Mouse (Mus musculus): ENCODE measurements around the gene Arhgap31.

The Arhgap31 gene

GRCm38 (mm10) chr16:38648783-38649430, 64.2 kb downstream of the Arhgap31 start:
- no peak for DNase-seq

DNA sequence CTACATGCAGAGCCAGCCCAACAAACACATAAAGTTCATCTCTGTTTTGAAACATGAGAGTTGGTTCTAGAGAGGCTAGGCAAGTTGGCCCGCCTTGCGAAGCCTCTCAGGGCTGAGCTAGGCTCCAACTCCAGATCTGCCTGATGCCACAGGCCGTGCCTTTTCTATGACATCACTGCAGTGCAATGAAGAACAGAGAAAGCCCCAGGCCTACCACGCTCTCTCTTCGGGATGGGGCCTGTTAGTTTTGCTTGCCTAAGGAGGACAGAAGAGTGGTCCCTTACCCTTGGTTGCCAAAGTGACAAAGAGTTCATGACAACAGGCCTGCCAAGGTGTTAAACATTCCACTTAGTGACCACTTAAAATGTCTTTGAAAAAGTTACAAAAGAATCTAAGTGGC, 64.9 kb downstream of the Arhgap31 start:
- no peak for DNase-seq

DNA sequence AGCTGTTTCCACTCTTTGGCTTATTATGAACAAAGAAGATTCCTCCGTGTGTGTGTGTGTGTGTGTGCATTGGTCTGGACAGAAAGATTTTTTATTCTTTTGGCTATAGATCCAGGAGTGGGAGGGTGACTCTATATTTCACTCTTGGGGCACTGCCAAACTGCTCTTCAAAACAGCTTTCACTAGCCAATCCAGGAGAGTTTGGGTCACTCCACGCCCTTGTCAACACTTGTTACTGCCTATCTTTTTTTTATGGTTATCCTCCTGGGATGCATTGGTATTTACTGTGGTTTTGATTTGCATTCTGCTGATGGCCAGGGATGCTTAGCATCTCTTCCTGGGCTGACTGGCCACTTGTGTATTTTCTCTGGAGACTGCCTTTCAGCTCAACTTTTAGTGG, 68.6 kb downstream of the Arhgap31 start:
- DNase-seq = no peak

- DNase-seq = no peak
These were observed 76.0 kb downstream of the Arhgap31 start for GRCm38 (mm10) chr16:38637085-38637484.

DNA sequence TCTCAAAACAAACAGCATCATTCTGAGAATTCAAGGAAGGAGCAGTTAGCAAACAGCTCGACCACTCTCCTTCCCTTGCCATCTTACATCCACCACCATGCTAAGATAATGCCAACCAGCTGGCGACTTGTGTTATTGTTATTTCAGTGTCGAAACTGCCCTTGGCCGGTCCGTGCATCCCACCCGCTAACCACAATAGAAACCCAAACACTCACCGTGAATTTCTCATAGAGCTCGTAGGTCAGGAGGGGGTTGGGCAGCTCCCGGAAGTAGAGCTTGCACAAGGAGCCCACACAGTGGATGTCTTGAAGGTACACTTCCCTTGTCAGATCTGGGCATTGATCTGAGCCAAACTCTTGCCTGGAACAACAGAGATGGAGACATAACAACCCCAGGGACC, 76.4 kb downstream of the Arhgap31 start:
- no peak for DNase-seq

GRCm38 (mm10) chr16:38635833-38636390, 77.2 kb downstream of the Arhgap31 start:
- DNase-seq = no peak

- peak; percentile 96 for DNase-seq
These were observed 80.9 kb downstream of the Arhgap31 start for GRCm38 (mm10) chr16:38632147-38632546.

- DNase-seq = peak; percentile 97
These were observed 87.2 kb downstream of the Arhgap31 start for GRCm38 (mm10) chr16:38625811-38626369.

DNA sequence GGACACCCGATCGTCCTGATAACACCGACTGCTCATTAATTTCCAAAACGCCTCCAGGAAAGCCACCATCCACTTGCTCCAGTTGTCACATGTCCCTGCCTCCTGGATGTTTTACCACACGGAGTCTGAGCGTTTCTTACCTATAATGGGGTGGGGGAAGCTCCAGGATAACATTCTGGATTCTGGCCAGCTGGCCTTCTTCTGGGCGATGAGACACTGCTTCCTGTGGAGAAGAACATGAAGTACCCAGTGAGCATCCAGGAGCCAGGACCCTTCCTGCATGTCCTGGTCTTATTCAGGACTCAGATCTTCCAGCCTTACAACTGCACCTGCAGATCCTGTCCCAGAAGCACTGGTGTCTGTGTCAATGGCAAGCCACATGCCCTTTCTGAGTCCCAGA, 87.7 kb downstream of the Arhgap31 start:
- peak; percentile 94 for DNase-seq

GRCm38 (mm10) chr16:38624303-38624702, 88.8 kb downstream of the Arhgap31 start:
- peak; percentile 91 for DNase-seq

- DNase-seq = no peak
These were observed 90.8 kb downstream of the Arhgap31 start for GRCm38 (mm10) chr16:38622283-38622682.

- DNase-seq = peak; percentile 92
These were observed 92.2 kb downstream of the Arhgap31 start for GRCm38 (mm10) chr16:38620696-38621450.

- peak; percentile 96 for DNase-seq
These were observed 94.0 kb downstream of the Arhgap31 start for GRCm38 (mm10) chr16:38619054-38619453.

- DNase-seq = peak; percentile 81
These were observed 95.1 kb downstream of the Arhgap31 start for GRCm38 (mm10) chr16:38617977-38618376.

GRCm38 (mm10) chr16:38613646-38614045, 99.4 kb downstream of the Arhgap31 start:
- no peak for DNase-seq

DNA sequence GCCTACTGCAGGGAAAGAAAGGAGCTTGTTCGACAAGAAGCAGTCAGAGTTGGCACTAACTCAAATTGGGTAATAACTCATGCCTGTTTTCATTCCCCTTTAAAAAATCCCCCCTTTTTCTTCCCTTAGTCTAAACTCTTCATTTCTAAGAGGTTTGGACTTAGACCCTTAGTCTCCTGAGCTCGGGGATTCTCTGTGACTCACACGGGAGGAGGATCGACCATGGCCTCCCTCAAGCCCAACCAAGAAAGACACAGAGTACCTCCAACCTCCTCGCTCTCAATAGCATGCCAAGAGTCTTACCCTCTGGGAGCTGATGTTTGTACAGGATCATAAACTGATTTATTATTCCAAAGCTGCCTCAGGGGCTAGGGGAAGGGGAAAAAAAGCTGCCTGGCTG, 100.4 kb downstream of the Arhgap31 start:
- no peak for DNase-seq

- DNase-seq = no peak
These were observed 104.0 kb downstream of the Arhgap31 start for GRCm38 (mm10) chr16:38609092-38609491.

DNA sequence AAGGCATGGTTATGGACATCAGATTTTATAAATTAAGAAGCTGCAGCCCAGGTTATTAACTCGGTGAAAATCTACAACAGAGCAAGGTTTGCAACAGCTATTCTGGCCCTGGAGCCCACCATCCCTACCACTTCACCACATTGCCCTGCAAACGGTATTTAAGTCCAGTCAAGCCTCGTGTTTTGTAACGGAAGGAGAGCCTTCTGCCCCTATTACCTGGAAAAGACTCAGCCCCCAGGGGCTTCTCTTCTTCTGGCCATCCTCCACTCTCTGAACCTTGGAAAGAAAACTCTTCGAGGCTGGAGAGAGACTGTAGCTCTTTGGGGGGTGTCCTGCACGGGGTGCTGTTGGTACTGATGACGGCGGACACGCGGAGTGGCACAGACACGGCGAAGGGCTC, 104.4 kb downstream of the Arhgap31 start:
- DNase-seq = peak; percentile 83

- DNase-seq = peak; percentile 67
These were observed 106.6 kb downstream of the Arhgap31 start for GRCm38 (mm10) chr16:38606509-38606908.

DNA sequence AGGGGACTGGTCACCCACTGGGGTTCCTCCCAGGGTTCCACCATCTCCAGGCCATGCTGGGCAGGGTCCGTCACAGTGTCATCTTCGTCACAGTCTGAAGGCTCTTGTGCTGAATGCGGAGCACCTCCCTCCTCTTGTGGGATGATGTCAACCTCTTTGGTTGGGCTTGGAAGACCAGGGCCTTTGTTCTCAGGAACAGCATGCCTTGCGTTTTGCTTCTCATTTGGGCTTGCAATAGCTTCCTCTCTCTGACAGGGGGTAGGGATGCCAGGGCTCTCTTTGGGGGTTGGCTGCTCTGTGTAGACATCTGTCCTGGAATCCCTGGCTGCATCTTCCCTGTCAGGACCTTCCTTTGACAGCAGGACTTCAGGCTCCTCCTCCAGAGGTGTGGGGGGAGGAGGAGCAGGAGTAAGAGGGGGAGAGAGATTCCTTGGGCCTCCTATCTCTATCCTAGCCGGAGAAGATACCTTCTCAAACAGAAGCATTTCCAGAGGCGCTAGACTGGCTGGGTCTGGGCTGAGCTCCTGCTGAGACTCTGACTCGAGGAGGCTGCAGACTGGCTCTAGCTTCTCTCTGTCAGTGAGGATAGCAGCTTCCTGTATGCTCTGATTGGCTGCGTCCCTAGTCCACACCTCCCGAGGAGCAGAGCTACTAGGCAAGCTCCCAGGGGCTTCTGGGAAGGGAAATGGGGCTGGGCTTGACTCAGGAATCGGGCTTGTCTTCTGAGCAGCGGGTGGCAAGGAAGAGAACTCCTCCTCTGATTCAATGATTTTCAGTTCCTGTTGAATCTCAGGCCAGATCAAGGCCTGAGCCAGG, 109.9 kb downstream of the Arhgap31 start:
- peak; percentile 98 for DNase-seq

GRCm38 (mm10) chr16:38598986-38599680, 113.9 kb downstream of the Arhgap31 start:
- peak; percentile 85 for DNase-seq

DNA sequence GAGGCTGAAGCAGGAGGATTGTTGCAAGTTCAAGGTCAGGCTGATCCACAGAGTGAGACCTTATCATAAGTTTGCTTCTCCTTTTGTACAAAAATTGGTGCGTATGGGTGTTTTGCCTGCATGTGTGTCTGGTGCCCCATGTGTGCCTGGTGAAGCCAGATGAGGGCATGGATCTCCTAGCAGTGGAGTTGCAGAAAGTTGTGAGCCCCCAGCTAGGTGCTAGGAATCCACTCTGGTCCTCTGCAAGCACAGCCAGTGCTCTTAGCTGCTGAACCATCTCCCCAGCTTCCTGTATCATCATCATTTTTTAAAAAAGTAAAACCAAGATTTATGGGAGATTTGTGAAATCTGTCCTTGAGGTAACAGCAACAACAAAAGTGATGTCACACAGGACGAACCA, 116.4 kb downstream of the Arhgap31 start:
- DNase-seq = peak; percentile 68
